Mouse (Mus musculus) brain, embryonic 14.5 days (tissue): ENCODE measurements around the gene Pde10a. TPM values are rescaled to one million over a fixed set of nuclear protein-coding genes. Genes with fewer than 3 reads are reported as not detected.
A peak's percentile ranks its signal among the peaks of the same experiment; 100 is the strongest.

Experiments
- DNase-seq: peaks from one replicate; pipeline ENCODE4 v3.0.0-alpha.2; 2011; ENCODE audit warnings: low read depth
- CTCF ChIP-seq: fragments of 200-500 bp; IDR thresholded peaks from 2 replicates; pipeline ENCODE4 v1.5.1; 2012; ENCODE audit warnings: inconsistent platforms, mild to moderate bottlenecking, moderate library complexity, borderline replicate concordance; ENCODE audit not compliant: insufficient read depth, insufficient read length; ENCODE audit errors: extremely low read depth
- POLR2A ChIP-seq: fragments of 200-500 bp; IDR thresholded peaks from 2 replicates; pipeline ENCODE4 v1.6.1; 2012; ENCODE audit warnings: mild to moderate bottlenecking, inconsistent platforms, borderline replicate concordance; ENCODE audit not compliant: poor library complexity, insufficient read depth, insufficient read length, severe bottlenecking; ENCODE audit errors: extremely low read depth
- polyA plus RNA-seq: library from polyadenylated mRNA; depleted of rRNA; stranded (reverse); fragments of >200 nt; gene quantifications from 2 replicates; pipeline ENCODE4 v1.2.3, GENCODE M21; 2012

The Pde10a gene
- polyA plus RNA-seq, 1 experiment: 33.0 TPM

- peak; percentile 14 for DNase-seq
- no peak for TF ChIP-seq POLR2A
- no peak for TF ChIP-seq CTCF
Measured at GRCm38 (mm10) chr17:8499564-8500117, 25.5 kb upstream of the Pde10a start.

GRCm38 (mm10) chr17:8504381-8504780 is 20.8 kb upstream of the Pde10a start:
- TF ChIP-seq CTCF (no peak), POLR2A (no peak)

GRCm38 (mm10) chr17:8505669-8506426 is 19.3 kb upstream of the Pde10a start:
- peak; percentile 97 for DNase-seq
- TF ChIP-seq POLR2A (peak; percentile 8; the same call in 1 of the 2 replicates), CTCF (peak; percentile 27; the same call in 1 of the 2 replicates)

More at GRCm38 (mm10) chr17:8504381-8504780, 20.8 kb upstream of the Pde10a start:
- DNase-seq: no peak

GRCm38 (mm10) chr17:8506726-8507125 is 18.4 kb upstream of the Pde10a start:
- TF ChIP-seq POLR2A (no peak), CTCF (no peak)
- peak; percentile 8 for DNase-seq

- no peak for DNase-seq
- TF ChIP-seq CTCF (no peak), POLR2A (no peak)
Measured at GRCm38 (mm10) chr17:8507654-8508053, 17.5 kb upstream of the Pde10a start.

GRCm38 (mm10) chr17:8508305-8509141 is 16.6 kb upstream of the Pde10a start:
- DNase-seq: peak; percentile 97
- TF ChIP-seq CTCF (0 out of 2 replicates have a peak, but pooled peaks have one; percentile 2), POLR2A (no peak)

- DNase-seq: no peak
- no peak for TF ChIP-seq CTCF
- TF ChIP-seq POLR2A: no peak
Measured at GRCm38 (mm10) chr17:8516006-8516405, 9.2 kb upstream of the Pde10a start.

- TF ChIP-seq CTCF (no peak), POLR2A (no peak)
- DNase-seq: no peak
Measured at GRCm38 (mm10) chr17:8523986-8524385, 1.2 kb upstream of the Pde10a start.

GRCm38 (mm10) chr17:8524387-8525165 is 596 bp upstream of the Pde10a start:
- TF ChIP-seq CTCF (peak; percentile 58), POLR2A (peak; percentile 24; the same call in 1 of the 2 replicates)
- peak; percentile 94 for DNase-seq

- peak; percentile 47 for DNase-seq
- no peak for TF ChIP-seq CTCF
- no peak for TF ChIP-seq POLR2A
Measured at GRCm38 (mm10) chr17:8525971-8526740, 984 bp downstream of the Pde10a start.

- no peak for DNase-seq
- no peak for TF ChIP-seq POLR2A
- TF ChIP-seq CTCF: no peak
Measured at GRCm38 (mm10) chr17:8526815-8527261, 1.7 kb downstream of the Pde10a start.
